Mouse (Mus musculus): ENCODE data around the gene Gal3st2c.
"Not testable (repeated sequence)": the region's sequence is repeated elsewhere in the genome, so short reads cannot be mapped to it uniquely, and the experiment has no call there.

The Gal3st2c gene

GRCm38 (mm10) chr1:93990209-93990608, at the start of gene Gal3st2c:
TSS of gene Gal3st2c (plus strand) at chr1:93990509.
- DNase-seq (ENCODE audit: low spot score) = not testable (repeated sequence)

GRCm38 (mm10) chr1:93949087-93949486, 41.2 kb upstream of the Gal3st2c start:
- DNase-seq (ENCODE audit: low spot score) = not testable (repeated sequence)

GRCm38 (mm10) chr1:93966489-93966888, 23.8 kb upstream of the Gal3st2c start:
- not testable (repeated sequence) for DNase-seq (ENCODE audit: low spot score)

GRCm38 (mm10) chr1:93970380-93970779, 19.9 kb upstream of the Gal3st2c start:
- DNase-seq (ENCODE audit: low spot score) = not testable (repeated sequence)

GRCm38 (mm10) chr1:93970797-93971196, 19.5 kb upstream of the Gal3st2c start:
- not testable (repeated sequence) for DNase-seq (ENCODE audit: low spot score)

- DNase-seq (ENCODE audit: low spot score) = not testable (repeated sequence)
Measured at GRCm38 (mm10) chr1:93975764-93976163, 14.5 kb upstream of the Gal3st2c start.

- DNase-seq (ENCODE audit: low spot score) = not testable (repeated sequence)
Measured at GRCm38 (mm10) chr1:93978287-93978686, 12.0 kb upstream of the Gal3st2c start.

- DNase-seq (ENCODE audit: low spot score) = not testable (repeated sequence)
Measured at GRCm38 (mm10) chr1:93980932-93981331, 9.4 kb upstream of the Gal3st2c start.

GRCm38 (mm10) chr1:93986167-93986566, 4.1 kb upstream of the Gal3st2c start:
- no peak for DNase-seq (ENCODE audit: low spot score)

GRCm38 (mm10) chr1:93988786-93989185, 1.5 kb upstream of the Gal3st2c start:
- DNase-seq (ENCODE audit: low spot score) = no peak

- DNase-seq (ENCODE audit: low spot score) = not testable (repeated sequence)
Measured at GRCm38 (mm10) chr1:93991068-93991467, 759 bp downstream of the Gal3st2c start.

GRCm38 (mm10) chr1:93991491-93991890, 1.2 kb downstream of the Gal3st2c start:
- not testable (repeated sequence) for DNase-seq (ENCODE audit: low spot score)

GRCm38 (mm10) chr1:94001023-94001422, 10.7 kb downstream of the Gal3st2c start:
- DNase-seq (ENCODE audit: low spot score) = no peak

- not testable (repeated sequence) for DNase-seq (ENCODE audit: low spot score)
Measured at GRCm38 (mm10) chr1:94005954-94006506, 15.7 kb downstream of the Gal3st2c start.

- DNase-seq (ENCODE audit: low spot score) = not testable (repeated sequence)
Measured at GRCm38 (mm10) chr1:94008826-94009225, 18.5 kb downstream of the Gal3st2c start.

- DNase-seq (ENCODE audit: low spot score) = no peak
Measured at GRCm38 (mm10) chr1:94011643-94012042, 21.3 kb downstream of the Gal3st2c start.

GRCm38 (mm10) chr1:94020151-94020550, 29.8 kb downstream of the Gal3st2c start, which contains the start of gene Neu4:
TSS of gene Neu4 (plus strand) at chr1:94020451.
- no peak for DNase-seq (ENCODE audit: low spot score)

GRCm38 (mm10) chr1:94027506-94028108, 37.3 kb downstream of the Gal3st2c start:
- DNase-seq (ENCODE audit: low spot score) = no peak

GRCm38 (mm10) chr1:94028741-94029140, 38.4 kb downstream of the Gal3st2c start:
- DNase-seq (ENCODE audit: low spot score) = no peak

- DNase-seq (ENCODE audit: low spot score) = no peak
Measured at GRCm38 (mm10) chr1:94033075-94033602, 42.8 kb downstream of the Gal3st2c start.

- DNase-seq (ENCODE audit: low spot score) = peak; percentile 61
Measured at GRCm38 (mm10) chr1:94034984-94035743, 44.9 kb downstream of the Gal3st2c start.

- DNase-seq (ENCODE audit: low spot score) = no peak
Measured at GRCm38 (mm10) chr1:94040391-94040790, 50.1 kb downstream of the Gal3st2c start.

GRCm38 (mm10) chr1:94045559-94045958, 55.2 kb downstream of the Gal3st2c start:
- DNase-seq (ENCODE audit: low spot score) = no peak
